Mouse (Mus musculus): ENCODE measurements around the gene Fgf22.

Fgf22 gene

DNA sequence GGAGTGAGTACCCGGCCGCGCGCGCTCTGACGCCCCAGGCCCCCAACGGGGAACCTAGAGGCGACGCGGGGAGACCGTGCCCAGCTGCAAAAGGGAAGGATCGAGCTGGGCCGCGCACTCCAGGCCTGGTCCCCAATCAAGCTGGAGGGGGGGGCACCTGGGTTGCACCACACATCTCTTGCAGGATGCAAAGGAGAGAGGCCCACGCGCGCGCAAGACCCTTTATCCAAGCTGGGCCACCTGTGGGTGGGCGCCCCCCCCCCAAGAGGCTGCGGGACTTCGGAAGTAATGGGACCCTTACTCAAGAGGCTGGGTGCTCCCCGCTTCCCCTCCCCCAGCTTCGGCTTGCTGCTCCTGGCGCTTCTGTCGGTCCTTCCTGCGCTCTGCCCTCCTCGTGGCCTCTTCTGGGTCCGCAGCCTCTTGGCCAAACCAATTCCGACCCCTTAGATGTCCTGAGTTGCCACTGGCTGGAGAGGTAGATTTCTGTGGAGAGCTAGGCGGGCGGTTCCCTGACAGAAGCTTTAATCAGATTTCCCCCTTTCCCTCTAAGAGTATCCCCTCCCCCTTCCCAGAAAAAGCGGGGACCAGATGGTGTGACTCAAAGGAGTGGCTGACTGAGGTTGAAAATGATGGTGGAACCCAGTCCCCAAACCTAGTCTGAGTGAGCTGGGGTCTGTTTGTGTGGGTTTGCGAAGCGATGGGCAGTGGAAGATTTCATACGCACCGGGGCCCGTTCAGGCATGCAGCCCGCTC lies 39.0 kb downstream of the Fgf22 start:
- DNase-seq, result peak in 1 of 2 experiments; percentile 64

DNA sequence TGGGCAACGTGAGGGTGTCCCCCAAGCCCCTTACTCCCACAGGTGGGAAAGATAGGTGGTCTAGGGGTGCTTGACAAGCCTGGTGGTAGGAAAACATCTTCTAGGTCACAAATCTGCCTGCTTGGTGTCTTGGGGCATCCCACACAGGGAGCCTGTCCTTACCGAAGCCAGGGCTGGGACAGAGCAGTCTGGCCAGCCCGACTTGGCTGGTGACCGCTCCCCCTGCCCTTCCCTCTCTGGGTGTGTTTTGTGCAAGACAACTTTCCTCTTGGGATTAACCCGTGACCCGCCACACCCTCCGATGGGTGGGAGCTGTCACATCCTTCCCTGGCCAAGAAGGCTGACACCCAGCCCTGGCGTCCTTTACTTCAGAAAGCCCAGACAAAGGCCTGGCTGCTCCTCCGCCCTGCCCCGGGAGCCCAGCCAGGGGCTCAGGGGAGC lies 39.6 kb downstream of the Fgf22 start:
- peak; percentile 62 to 67 for DNase-seq

DNA sequence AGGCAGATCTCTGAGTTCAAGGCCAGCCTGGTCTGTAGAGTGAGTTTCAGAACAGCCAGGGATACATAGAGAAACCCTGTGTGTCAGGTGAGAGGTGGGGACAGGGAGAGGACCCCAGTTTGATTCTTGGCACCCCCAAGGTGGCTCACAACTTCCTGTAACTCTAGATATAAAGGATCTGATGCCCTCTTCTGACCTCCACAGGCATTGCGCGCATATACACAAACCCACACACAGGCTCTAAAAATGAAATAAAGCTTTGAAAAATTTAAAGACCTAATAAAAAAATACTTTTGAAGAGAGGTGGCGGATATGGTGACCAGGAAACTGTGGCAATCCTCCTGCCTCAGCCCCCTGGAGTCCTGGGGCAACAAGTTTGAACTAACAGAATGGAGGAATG lies 41.0 kb downstream of the Fgf22 start:
- no peak for DNase-seq

DNA sequence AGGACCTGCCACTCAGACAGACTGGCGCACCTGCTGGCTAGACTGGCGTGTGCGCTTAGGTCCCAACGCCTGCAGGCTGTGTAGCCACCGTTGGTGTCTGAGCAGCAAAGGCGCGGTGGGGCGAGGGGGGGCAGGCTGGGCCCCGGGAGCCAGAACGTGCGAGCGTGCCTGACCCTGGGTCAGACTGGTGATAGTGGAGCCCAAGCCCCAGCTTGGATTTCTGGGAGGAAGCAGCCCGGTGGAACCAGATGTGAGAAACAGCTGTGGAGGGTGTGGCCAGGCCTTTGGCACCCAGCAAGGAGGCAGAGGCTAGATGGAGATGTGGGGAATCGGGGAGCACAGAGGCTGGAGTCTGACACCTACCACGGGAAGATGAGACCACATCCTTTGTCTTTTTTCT lies 42.5 kb downstream of the Fgf22 start:
- DNase-seq, result no peak

DNA sequence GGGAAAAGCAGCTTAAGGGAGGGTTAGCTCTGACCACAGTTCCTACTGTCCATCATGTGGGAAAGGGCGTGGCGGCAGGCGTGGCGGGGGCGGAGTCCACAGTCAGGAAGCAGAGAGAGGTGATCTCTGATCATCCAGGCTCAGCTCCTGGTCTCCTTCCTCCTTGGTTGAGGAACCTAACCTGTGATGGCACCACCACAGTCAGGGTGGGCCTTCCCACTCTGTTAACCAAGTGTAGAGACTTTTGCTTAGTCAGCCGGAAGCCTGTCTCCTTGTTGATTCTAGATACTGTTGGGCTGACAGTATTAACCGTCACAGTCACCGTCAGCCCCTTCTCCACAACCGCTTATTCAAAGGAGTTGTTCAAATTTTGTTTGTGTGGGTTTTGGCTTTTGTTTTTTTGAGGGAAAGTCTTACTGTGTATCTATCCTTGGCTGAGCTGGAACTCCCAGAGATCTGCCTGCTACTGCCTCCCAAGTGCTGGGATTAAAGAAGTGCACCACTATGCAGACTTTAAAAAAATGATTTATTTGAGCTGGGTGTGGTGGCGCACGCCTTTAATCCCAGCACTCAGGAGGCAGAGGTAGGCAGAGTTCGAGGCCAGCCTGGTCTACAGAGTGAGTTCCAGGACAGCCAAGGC lies 43.5 kb downstream of the Fgf22 start:
- no peak for DNase-seq

DNA sequence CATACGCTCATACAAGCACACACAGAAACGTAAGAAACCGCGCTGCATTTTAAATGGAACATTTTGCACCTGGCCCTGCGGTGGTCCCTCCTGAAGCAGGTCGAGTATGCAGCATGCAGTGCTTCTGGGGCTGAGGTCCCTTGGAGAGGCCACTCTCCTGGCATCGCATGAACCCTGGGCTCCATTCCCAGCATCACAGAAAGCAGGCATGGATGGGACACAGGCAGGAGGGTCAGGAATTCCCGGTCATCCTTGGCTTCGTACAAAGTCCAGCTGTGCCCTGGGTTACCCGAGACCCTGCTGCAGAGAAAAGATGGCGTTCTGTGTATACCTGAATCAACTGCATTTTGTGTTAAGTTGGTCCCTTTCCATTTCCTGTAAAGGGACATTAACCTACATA lies 45.6 kb downstream of the Fgf22 start:
- DNase-seq, result peak in 1 of 2 experiments; percentile 46

DNA sequence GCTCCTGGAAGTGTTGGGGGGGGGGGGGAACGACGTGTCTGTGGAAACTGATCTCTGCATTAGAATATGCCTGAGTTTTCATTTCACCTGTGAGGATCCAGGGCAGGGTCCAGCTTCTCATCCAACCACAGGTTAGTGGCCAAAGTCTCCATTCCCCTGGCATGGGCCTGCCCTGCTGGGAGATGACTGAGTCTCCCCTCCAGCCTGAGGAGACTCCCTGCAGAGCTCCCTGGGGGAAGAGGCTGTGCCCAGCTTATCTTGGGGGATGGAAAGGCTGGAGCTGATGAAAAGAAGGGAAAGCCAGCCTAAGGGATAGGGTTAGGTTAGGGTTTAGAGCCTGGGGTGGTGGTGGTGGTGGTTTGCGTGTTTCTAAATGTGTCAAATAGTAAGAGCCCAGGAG lies 47.0 kb downstream of the Fgf22 start:
- no peak for DNase-seq

DNA sequence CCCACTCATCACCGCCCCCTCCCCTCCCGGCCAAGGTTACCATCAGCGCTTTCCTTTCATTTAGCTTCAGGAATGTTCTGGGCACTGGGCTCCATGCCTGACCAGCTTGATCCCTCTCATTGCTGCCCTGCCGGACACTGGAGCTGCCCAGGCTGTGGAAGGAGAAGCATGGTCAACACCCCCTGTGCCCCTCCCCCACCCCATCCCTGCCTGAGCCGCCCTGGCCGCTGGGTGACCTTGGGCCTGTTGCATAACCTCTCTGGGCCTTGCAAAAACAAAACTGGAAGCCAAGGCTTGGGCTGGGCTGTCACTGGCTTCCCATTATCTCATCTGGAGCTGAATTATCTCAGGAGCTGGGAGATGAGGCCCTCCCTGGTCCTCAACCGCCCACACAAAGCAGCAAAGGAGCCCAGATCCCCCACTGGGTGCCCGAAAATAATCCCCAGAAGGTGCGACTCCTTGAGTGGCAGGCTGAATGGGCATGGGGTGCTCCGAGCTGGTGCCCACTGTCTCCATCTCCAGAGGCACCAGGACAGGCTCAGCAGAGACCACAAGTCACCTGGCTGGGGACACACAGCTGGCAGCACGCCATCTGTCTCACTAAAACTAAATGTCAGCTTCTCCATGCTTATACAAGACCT lies 47.6 kb downstream of the Fgf22 start:
- peak in 1 of 2 experiments; percentile 61 for DNase-seq

DNA sequence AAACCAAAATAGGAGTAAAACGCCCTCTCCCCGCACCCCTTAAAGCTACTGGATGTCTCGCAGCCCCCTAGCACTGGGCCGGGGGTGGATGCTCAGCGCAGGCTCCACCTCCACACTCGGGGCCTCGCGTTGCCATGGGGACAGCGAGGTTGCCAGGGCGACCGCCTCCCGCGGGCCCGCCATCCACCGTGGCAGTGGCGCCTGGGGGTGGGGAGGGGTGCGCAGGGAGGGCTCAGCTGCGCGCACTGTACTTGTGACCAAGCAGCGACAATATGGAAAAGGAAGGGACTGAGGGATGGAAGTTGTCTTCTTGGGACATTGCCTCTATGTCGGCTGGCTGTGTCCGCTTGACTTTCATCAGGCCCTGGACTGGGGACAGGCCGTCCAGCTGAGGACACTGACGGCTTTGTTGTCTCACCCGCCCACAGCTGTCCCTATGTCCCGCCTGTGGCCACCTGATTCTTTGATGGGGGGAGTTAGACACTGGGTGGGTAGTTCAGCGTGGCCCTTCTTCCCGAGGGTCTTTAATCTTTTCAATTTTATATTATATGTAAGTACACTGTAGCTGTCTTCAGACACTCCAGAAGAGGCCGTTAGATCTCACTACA lies 48.9 kb downstream of the Fgf22 start:
- DNase-seq, result peak; percentile 73 to 83

DNA sequence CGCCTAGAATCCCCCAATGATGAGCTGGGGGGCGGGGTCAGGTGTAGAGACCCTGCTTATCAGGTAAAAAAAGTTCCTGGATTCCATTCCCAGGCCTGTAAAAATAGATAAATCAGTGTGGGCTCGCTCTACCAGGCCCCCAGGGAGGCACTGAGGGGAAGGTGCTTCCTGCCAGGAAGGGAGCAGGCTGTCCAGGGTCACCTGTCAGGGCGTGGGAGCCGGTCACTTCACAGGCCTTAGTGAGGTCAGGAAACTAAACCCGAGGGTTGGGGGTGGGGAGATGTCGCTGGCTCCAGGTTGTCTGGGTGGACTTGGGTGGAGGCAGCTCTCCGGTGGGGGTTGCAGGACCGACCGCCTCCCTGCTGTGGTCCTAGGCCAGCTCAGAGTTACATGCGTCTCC lies 50.8 kb downstream of the Fgf22 start:
- DNase-seq, result no peak

DNA sequence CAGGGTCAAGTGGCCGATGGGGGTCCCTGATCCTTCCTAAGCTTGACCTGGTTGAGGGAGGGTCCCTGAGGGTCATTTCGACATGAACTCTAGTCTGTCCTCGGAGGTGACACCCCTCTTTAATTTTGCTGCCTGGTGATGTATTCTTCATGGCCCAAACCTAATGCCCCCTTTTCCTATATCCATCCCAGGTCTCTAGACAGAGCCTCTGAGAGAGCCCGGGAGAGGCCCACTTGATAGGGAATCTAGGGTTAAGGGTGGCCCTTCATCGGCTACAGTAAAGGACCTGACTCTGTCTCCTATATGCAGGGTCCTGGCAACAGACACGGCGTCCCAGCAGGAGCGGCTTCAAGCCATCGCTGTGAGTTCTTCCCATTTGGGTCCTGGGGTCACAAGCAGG lies 51.5 kb downstream of the Fgf22 start:
- DNase-seq, result no peak

DNA sequence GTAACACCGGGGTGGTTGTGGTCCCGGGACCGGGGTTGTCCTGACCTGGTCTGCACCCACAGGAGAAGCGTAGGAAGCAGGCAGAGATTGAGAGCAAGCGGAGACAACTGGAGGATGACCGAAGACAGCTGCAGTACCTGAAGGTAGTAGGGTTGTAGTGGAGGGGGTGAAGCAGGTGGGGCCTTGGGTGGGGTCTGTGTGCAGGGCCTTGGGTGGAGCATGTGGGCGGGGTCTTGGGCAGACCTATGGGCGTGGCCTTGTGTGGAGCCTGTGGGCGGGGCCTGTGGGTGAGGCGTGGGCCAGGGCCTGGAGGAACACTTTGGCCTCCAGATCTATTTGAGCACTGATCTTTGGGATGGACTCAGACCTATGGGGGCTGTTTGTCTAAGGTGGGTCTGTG lies 52.1 kb downstream of the Fgf22 start:
- DNase-seq, result peak in 1 of 2 experiments; percentile 49

DNA sequence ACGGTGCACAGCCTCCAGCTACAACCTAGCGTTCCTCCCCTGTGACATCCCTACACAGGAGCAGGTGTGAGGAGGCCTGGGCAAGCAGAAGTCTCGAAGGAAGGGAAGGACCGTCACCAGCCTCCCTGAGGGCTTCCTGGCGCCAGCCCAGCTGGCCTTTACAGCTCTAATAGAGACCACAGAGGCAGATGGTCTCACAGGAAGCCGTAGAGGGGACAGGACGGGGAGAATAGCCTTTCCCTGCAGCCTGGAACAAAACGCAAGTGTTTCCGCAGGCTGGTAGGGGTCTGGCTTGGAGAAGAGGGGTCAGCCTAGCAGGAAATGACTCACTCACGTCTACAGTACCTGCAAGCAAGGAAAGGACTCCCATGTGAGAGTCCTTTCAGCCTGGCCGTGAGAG lies 53.0 kb downstream of the Fgf22 start:
- peak; percentile 73 to 81 for DNase-seq

Measured in cerebellum, postnatal 25 days (tissue).